ENCODE assay signal across 17 mouse cellular contexts in the genomic region with DNA sequence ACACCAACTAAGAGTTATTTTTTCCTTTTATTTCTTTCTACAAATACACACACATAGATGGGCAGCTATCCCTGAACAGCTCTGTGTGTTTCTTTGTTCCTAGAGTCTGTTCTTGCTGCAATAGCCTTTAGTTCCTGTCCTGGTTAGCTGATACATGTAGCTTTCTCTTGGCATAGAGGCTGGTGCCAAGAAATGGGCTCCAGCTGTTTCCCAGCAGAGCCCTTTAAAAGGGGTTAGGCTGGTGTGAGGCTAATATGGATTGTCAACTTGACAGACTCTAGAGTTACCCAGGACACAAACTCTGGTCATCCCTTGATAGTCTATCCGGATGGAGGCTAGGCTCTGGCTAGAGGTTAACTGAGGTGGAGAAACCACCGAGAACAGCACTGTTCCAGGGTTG.
"Had no signal": no experiment of that assay in that cellular context is flagged by ENCODE, and none has a peak within 500 bp of the region (broad histone marks: within the 10 kb centered on the region; RNA-seq: fewer than 3 reads in every experiment).

No protein-coding gene starts in this region.

- H3K4me3 ChIP-seq: liver, embryonic 13.5 days; liver, embryonic 15.5 days; megakaryocyte, embryonic 14.5 days; midbrain, embryonic 13.5 days; midbrain, embryonic 15.5 days; neural tube, embryonic 12.5 days; stomach, embryonic 15.5 days had no signal

- H3K9me3 ChIP-seq: liver, embryonic 13.5 days; liver, embryonic 15.5 days; megakaryocyte, embryonic 14.5 days; midbrain, embryonic 13.5 days; midbrain, embryonic 15.5 days; neural tube, embryonic 12.5 days; stomach, embryonic 15.5 days had no signal

- H3K4me2 ChIP-seq: liver, embryonic 11.5 days; liver, embryonic 13.5 days; liver, embryonic 15.5 days; midbrain, embryonic 11.5 days; midbrain, embryonic 13.5 days; midbrain, embryonic 15.5 days; neural tube, embryonic 12.5 days; stomach, embryonic 15.5 days had no signal

- ATAC-seq: liver, postnatal 0 days; midbrain, embryonic 13.5 days; midbrain, embryonic 15.5 days had no signal

- H3K4me1 ChIP-seq: liver, embryonic 13.5 days; liver, embryonic 15.5 days; megakaryocyte, embryonic 14.5 days; midbrain, embryonic 15.5 days; stomach, embryonic 15.5 days had no signal

- H3K27me3 ChIP-seq: liver, embryonic 13.5 days; liver, embryonic 15.5 days; megakaryocyte, embryonic 14.5 days; midbrain, embryonic 13.5 days; midbrain, embryonic 15.5 days; neural tube, embryonic 12.5 days; stomach, embryonic 15.5 days had no signal

- H3K36me3 ChIP-seq: liver, embryonic 13.5 days; liver, embryonic 15.5 days; midbrain, embryonic 13.5 days; midbrain, embryonic 15.5 days; neural tube, embryonic 12.5 days; stomach, embryonic 15.5 days had no signal

- H3K9ac ChIP-seq: liver, embryonic 13.5 days; liver, embryonic 15.5 days; liver, postnatal 0 days; midbrain, embryonic 13.5 days; midbrain, embryonic 15.5 days; neural tube, embryonic 12.5 days; stomach, embryonic 15.5 days had no signal

- H3K27ac ChIP-seq: liver, embryonic 13.5 days; liver, embryonic 15.5 days; macrophage; midbrain, embryonic 13.5 days; midbrain, embryonic 15.5 days; neural tube, embryonic 12.5 days; stomach, embryonic 15.5 days; stomach, postnatal 0 days had no signal

- DNase-seq: liver; liver, embryonic 13.5 days; liver, postnatal 0 days; right cerebral cortex, postnatal 14 days; thymus, adult 2 months; thymus, postnatal 25 days; thymus, postnatal 4 days had no signal
